Mouse (Mus musculus): Measurements from ENCODE around the gene Cux1. TPM values are rescaled to one million over a fixed set of nuclear protein-coding genes. Genes with fewer than 3 reads are reported as not detected.

Gene Cux1
- polyA plus RNA-seq, 1 experiment from 2014 or later = 107 TPM

DNA sequence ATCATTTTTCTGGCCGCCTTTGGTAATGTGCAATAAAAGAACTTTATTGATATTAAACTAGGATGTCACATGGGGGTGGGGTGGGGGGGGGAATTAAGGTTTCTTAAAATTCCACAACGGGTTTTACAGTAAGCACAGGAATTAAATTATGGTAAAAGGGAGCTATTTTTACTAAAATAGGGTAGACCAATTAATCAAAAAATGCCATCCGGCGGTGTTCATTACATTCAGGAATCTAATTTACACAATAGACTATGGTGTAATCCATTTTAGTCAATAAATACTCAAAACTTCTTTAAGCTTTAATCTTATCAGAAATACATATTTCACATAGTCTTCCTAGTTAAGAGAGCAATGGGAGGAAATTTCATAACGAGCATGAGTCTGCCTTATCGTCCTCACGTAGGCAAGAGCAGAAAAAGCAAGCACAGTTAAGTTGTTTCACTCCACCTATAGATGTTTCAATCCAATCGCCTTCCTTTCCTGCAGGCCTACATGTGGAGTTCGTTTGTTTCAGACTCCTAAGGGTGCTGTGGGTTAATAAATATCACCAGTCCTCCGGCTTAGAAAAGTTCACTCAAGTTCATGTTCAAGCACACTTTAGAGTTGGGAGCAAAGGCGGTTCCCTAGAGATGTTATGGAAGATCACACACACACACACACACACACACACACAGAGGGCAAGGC lies 2.5 kb downstream of the Cux1 start:
- H3K9me3 ChIP-seq = no peaks in the 10 kb centered on the region
- 50% methylated on average over 11 of the region's 11 CpGs for WGBS
- H3K36me3 ChIP-seq (replicated peaks) = 0 out of 2 replicates have a peak, but pooled peaks cover 3% of the 10 kb centered on the region
- peaks cover 14% of the 10 kb centered on the region for H3K27me3 ChIP-seq (ENCODE audit: poor library complexity, severe bottlenecking)
- H3K4me3 ChIP-seq = peak overlapping the region; percentile 98
- peaks cover 58% of the 10 kb centered on the region for H3K4me1 ChIP-seq
- no peak for DNase-seq (ENCODE audit: extremely low spot score, low spot score)
- H3K27ac ChIP-seq = no peak overlapping the region

- H3K27ac ChIP-seq = no peak overlapping the region
- peak overlapping the region; percentile 98 for H3K4me3 ChIP-seq
- no peaks in the 10 kb centered on the region for H3K9me3 ChIP-seq
- DNase-seq (ENCODE audit: extremely low spot score, low spot score) = no peak
- WGBS = 52% methylated on average over 3 of the region's 3 CpGs
- 0 out of 2 replicates have a peak, but pooled peaks cover 3% of the 10 kb centered on the region for H3K36me3 ChIP-seq (replicated peaks)
- H3K4me1 ChIP-seq = peaks cover 59% of the 10 kb centered on the region
- H3K27me3 ChIP-seq (ENCODE audit: poor library complexity, severe bottlenecking) = peaks cover 6% of the 10 kb centered on the region
Observed at GRCm38 (mm10) chr5:136563996-136564395, 3.3 kb downstream of the Cux1 start.

GRCm38 (mm10) chr5:136563104-136563503 lies 4.2 kb downstream of the Cux1 start:
- H3K36me3 ChIP-seq (replicated peaks) = peaks cover 7% of the 10 kb centered on the region; the same call in 1 of the 2 replicates
- WGBS = 70% methylated on average over 4 of the region's 4 CpGs
- no peak overlapping the region for H3K27ac ChIP-seq
- no peaks in the 10 kb centered on the region for H3K9me3 ChIP-seq
- peaks cover 50% of the 10 kb centered on the region for H3K4me1 ChIP-seq
- no peak overlapping the region for H3K4me3 ChIP-seq
- no peak for DNase-seq (ENCODE audit: extremely low spot score, low spot score)
- no peaks in the 10 kb centered on the region for H3K27me3 ChIP-seq (ENCODE audit: poor library complexity, severe bottlenecking)

GRCm38 (mm10) chr5:136562212-136562611 lies 5.1 kb downstream of the Cux1 start:
- Histone ChIP-seq H3K27ac (no peak overlapping the region), H3K27me3 (ENCODE audit: poor library complexity, severe bottlenecking) (no peaks in the 10 kb centered on the region), H3K4me3 (no peak overlapping the region), H3K4me1 (peaks cover 48% of the 10 kb centered on the region), H3K36me3 (replicated peaks) (peaks cover 10% of the 10 kb centered on the region), H3K9me3 (no peaks in the 10 kb centered on the region)
- no peak for DNase-seq (ENCODE audit: extremely low spot score, low spot score)
- WGBS = 64% methylated on average over 1 of the region's 1 CpGs

GRCm38 (mm10) chr5:136561641-136562040 lies 5.6 kb downstream of the Cux1 start:
- Histone ChIP-seq H3K4me1 (peaks cover 49% of the 10 kb centered on the region), H3K4me3 (no peak overlapping the region), H3K27me3 (ENCODE audit: poor library complexity, severe bottlenecking) (no peaks in the 10 kb centered on the region), H3K36me3 (replicated peaks) (peaks cover 16% of the 10 kb centered on the region), H3K27ac (no peak overlapping the region), H3K9me3 (no peaks in the 10 kb centered on the region)
- 90% methylated on average over 1 of the region's 1 CpGs for WGBS
- DNase-seq (ENCODE audit: extremely low spot score, low spot score) = no peak

DNA sequence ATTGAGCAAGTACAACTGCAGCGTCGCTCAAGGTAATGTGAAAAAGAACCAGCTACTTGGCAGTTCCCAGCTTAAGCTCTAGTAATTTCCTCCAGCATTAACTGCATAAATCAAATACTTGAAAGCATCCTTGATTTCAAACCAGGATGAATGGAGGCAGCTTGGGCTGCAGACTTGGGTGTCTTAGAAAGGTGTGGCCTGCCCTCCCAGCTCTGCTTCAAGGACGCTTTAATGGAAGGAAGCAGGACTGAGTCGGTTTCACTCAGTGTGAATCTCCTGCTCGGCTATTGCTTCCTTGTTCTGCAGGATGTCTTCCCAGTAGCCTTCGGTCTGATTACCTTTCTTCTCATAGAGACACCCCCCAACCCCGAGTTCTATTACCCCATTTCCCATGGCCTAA lies 6.6 kb downstream of the Cux1 start:
- no peak for DNase-seq (ENCODE audit: extremely low spot score, low spot score)
- Histone ChIP-seq H3K4me3 (no peak overlapping the region), H3K36me3 (replicated peaks) (peaks cover 21% of the 10 kb centered on the region), H3K4me1 (peaks cover 57% of the 10 kb centered on the region), H3K27me3 (ENCODE audit: poor library complexity, severe bottlenecking) (no peaks in the 10 kb centered on the region), H3K9me3 (no peaks in the 10 kb centered on the region), H3K27ac (no peak overlapping the region)
- WGBS = 75% methylated on average over 7 of the region's 7 CpGs

DNA sequence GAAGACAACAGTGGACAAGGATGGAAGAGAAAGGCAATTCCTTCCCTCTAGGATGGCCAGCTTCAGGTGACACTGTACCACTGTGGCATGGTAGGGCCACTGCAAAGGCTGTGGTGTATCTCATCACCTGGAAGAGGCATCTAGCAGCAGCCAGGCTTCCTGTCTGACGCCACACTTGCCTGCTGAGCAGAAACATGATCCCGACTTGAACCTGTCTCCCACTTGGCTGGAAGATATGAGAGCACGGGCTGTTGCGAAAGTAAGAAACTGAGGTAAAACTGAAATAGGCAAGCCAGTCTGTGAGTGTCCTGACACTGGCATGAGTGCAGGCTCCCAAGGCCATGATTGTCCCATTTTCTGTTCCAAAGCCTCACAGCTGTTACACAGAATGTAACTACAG lies 9.8 kb downstream of the Cux1 start:
- WGBS = 90% methylated on average over 4 of the region's 4 CpGs
- DNase-seq (ENCODE audit: extremely low spot score, low spot score) = no peak
- H3K9me3 ChIP-seq = no peaks in the 10 kb centered on the region
- H3K27me3 ChIP-seq (ENCODE audit: poor library complexity, severe bottlenecking) = no peaks in the 10 kb centered on the region
- H3K36me3 ChIP-seq (replicated peaks) = peaks cover 19% of the 10 kb centered on the region
- no peak overlapping the region for H3K27ac ChIP-seq
- H3K4me1 ChIP-seq = peaks cover 47% of the 10 kb centered on the region
- H3K4me3 ChIP-seq = no peak overlapping the region

- Histone ChIP-seq H3K36me3 (replicated peaks) (peaks cover 19% of the 10 kb centered on the region), H3K4me1 (peaks cover 55% of the 10 kb centered on the region), H3K27ac (no peak overlapping the region), H3K27me3 (ENCODE audit: poor library complexity, severe bottlenecking) (no peaks in the 10 kb centered on the region), H3K9me3 (no peaks in the 10 kb centered on the region), H3K4me3 (no peak overlapping the region)
- DNase-seq (ENCODE audit: extremely low spot score, low spot score) = no peak
- 87% methylated on average over 14 of the region's 14 CpGs for WGBS
Observed at GRCm38 (mm10) chr5:136556328-136557262, 10.7 kb downstream of the Cux1 start.

- no peak overlapping the region for H3K4me3 ChIP-seq
- H3K27me3 ChIP-seq (ENCODE audit: poor library complexity, severe bottlenecking) = no peaks in the 10 kb centered on the region
- no peak for DNase-seq (ENCODE audit: extremely low spot score, low spot score)
- H3K4me1 ChIP-seq = peaks cover 58% of the 10 kb centered on the region
- 88% methylated on average over 5 of the region's 5 CpGs for WGBS
- no peak overlapping the region for H3K27ac ChIP-seq
- peaks cover 19% of the 10 kb centered on the region for H3K36me3 ChIP-seq (replicated peaks)
- H3K9me3 ChIP-seq = no peaks in the 10 kb centered on the region
Observed at GRCm38 (mm10) chr5:136555703-136556102, 11.6 kb downstream of the Cux1 start.

GRCm38 (mm10) chr5:136552832-136553231 lies 14.5 kb downstream of the Cux1 start:
- peaks cover 71% of the 10 kb centered on the region for H3K4me1 ChIP-seq
- H3K27me3 ChIP-seq (ENCODE audit: poor library complexity, severe bottlenecking) = no peaks in the 10 kb centered on the region
- no peak for DNase-seq (ENCODE audit: extremely low spot score, low spot score)
- H3K36me3 ChIP-seq (replicated peaks) = peaks cover 20% of the 10 kb centered on the region
- no peak overlapping the region for H3K27ac ChIP-seq
- H3K4me3 ChIP-seq = no peak overlapping the region
- no peaks in the 10 kb centered on the region for H3K9me3 ChIP-seq

DNA sequence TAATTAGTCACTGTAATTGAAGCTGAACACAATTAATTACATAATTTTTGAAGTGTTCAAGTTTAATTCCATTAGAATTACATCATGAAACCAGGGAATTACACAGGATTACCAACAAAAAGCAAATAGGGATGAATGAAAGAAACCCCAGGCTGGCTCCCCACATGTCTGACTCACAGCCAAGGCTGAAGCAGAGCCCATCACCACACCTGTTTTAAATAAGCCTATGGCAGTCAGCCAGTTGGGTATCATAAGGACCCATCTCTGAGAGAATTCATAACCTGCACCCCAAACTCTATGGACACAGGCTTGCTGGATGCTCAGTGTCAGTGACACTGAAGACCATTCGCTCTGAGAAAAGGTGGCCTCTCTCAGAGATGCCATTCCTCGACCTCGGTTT lies 15.2 kb downstream of the Cux1 start:
- WGBS = 93% methylated on average over 3 of the region's 3 CpGs
- Histone ChIP-seq H3K27ac (no peak overlapping the region), H3K36me3 (replicated peaks) (peaks cover 15% of the 10 kb centered on the region), H3K27me3 (ENCODE audit: poor library complexity, severe bottlenecking) (no peaks in the 10 kb centered on the region), H3K4me3 (no peak overlapping the region), H3K9me3 (no peaks in the 10 kb centered on the region), H3K4me1 (peaks cover 66% of the 10 kb centered on the region)
- DNase-seq (ENCODE audit: extremely low spot score, low spot score) = no peak

DNA sequence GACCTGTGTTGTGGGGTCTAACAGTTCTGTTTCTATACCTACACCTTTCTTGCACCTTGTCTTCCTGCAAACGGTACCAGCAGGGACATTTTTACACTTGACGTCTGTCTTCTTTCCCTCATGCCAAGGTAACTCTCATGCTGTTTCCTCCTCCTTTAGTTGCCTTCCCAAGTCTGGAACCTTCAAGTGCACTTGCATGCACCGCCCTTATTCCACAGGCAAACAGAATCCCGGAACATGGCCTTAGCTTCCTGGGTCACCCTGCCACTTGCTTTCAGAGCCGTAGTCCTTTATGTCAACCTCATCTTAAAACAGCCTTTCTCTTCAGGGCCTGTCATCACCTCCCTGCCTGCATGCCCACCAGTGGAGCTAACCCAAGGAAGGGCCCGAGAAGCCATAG lies 15.7 kb downstream of the Cux1 start:
- H3K4me1 ChIP-seq = peaks cover 70% of the 10 kb centered on the region

GRCm38 (mm10) chr5:136550726-136551125 lies 16.6 kb downstream of the Cux1 start:
- no peak overlapping the region for H3K4me3 ChIP-seq
- peaks cover 71% of the 10 kb centered on the region for H3K4me1 ChIP-seq
- H3K9me3 ChIP-seq = no peaks in the 10 kb centered on the region
- no peak overlapping the region for H3K27ac ChIP-seq
- H3K27me3 ChIP-seq (ENCODE audit: poor library complexity, severe bottlenecking) = no peaks in the 10 kb centered on the region
- H3K36me3 ChIP-seq (replicated peaks) = peaks cover 5% of the 10 kb centered on the region; the same call in 1 of the 2 replicates
- 21% methylated on average over 2 of the region's 2 CpGs for WGBS
- no peak for DNase-seq (ENCODE audit: extremely low spot score, low spot score)

More for the DNA sequence above, 15.7 kb downstream of the Cux1 start:
- Histone ChIP-seq H3K27me3 (ENCODE audit: poor library complexity, severe bottlenecking) (no peaks in the 10 kb centered on the region), H3K36me3 (replicated peaks) (peaks cover 10% of the 10 kb centered on the region), H3K27ac (no peak overlapping the region), H3K4me3 (no peak overlapping the region), H3K9me3 (no peaks in the 10 kb centered on the region)
- DNase-seq (ENCODE audit: extremely low spot score, low spot score) = no peak
- 84% methylated on average over 6 of the region's 6 CpGs for WGBS

Measured in forebrain, embryonic 10.5 days (tissue).